Mouse (Mus musculus): ENCODE results near the gene Oaz2. TPM values are rescaled to one million over a fixed set of nuclear protein-coding genes. Genes with fewer than 3 reads are reported as not detected.
"Not testable (repeated sequence)": the region's sequence is repeated elsewhere in the genome, so short reads cannot be mapped to it uniquely, and the experiment has no call there.

Gene Oaz2
- polyA plus RNA-seq, 1 experiment: not detected

- Histone ChIP-seq H3K4me3 (ENCODE audit: insufficient read depth, low read depth, low read length) (peak overlapping the region; percentile 5), H3K4me1 (ENCODE audit: control insufficient read depth, insufficient read depth, low read length) (peaks cover 11% of the 10 kb centered on the region), H3K27ac (ENCODE audit: insufficient read depth, low read depth, low read length) (peak overlapping the region; percentile 16; the same call in 1 of the 2 replicates)
- no peak for TF ChIP-seq POLR2A (IDR thresholded peaks at IDR 0.05; ENCODE audit: insufficient read depth, low read depth, low read length)
- TF ChIP-seq CTCF (IDR thresholded peaks at IDR 0.05; ENCODE audit: insufficient read depth, low read depth, low read length): no peak
- 6% methylated on average over 5 of the region's 5 CpGs for WGBS
Measured at GRCm38 (mm10) chr9:65679181-65679761, 11.5 kb downstream of the Oaz2 start.

GRCm38 (mm10) chr9:65680938-65681633 is 13.3 kb downstream of the Oaz2 start:
- Histone ChIP-seq H3K4me3 (ENCODE audit: insufficient read depth, low read depth, low read length) (no peak overlapping the region), H3K27ac (ENCODE audit: insufficient read depth, low read depth, low read length) (no peak overlapping the region), H3K4me1 (ENCODE audit: control insufficient read depth, insufficient read depth, low read length) (peaks cover 15% of the 10 kb centered on the region)
- 64% methylated on average over 4 of the region's 4 CpGs for whole genome bisulfite sequencing
- TF ChIP-seq CTCF (IDR thresholded peaks at IDR 0.05; ENCODE audit: insufficient read depth, low read depth, low read length): no peak
- no peak for TF ChIP-seq POLR2A (IDR thresholded peaks at IDR 0.05; ENCODE audit: insufficient read depth, low read depth, low read length)

- H3K4me3 ChIP-seq (ENCODE audit: insufficient read depth, low read depth, low read length): no peak overlapping the region
- peaks cover 17% of the 10 kb centered on the region for H3K4me1 ChIP-seq (ENCODE audit: control insufficient read depth, insufficient read depth, low read length)
- WGBS: 45% methylated on average over 2 of the region's 2 CpGs
- TF ChIP-seq CTCF (IDR thresholded peaks at IDR 0.05; ENCODE audit: insufficient read depth, low read depth, low read length): no peak
- TF ChIP-seq POLR2A (IDR thresholded peaks at IDR 0.05; ENCODE audit: insufficient read depth, low read depth, low read length): no peak
- no peak overlapping the region for H3K27ac ChIP-seq (ENCODE audit: insufficient read depth, low read depth, low read length)
Measured at GRCm38 (mm10) chr9:65681634-65681940, 13.8 kb downstream of the Oaz2 start.

- TF ChIP-seq POLR2A (IDR thresholded peaks at IDR 0.05; ENCODE audit: insufficient read depth, low read depth, low read length) (no peak), CTCF (IDR thresholded peaks at IDR 0.05; ENCODE audit: insufficient read depth, low read depth, low read length) (no peak)
- WGBS: 92% methylated on average over 3 of the region's 3 CpGs
- H3K4me1 ChIP-seq (ENCODE audit: control insufficient read depth, insufficient read depth, low read length): peaks cover 17% of the 10 kb centered on the region
- no peak overlapping the region for H3K4me3 ChIP-seq (ENCODE audit: insufficient read depth, low read depth, low read length)
- no peak overlapping the region for H3K27ac ChIP-seq (ENCODE audit: insufficient read depth, low read depth, low read length)
Measured at GRCm38 (mm10) chr9:65682183-65682582, 14.4 kb downstream of the Oaz2 start.

GRCm38 (mm10) chr9:65682994-65683393 is 15.2 kb downstream of the Oaz2 start:
- peaks cover 20% of the 10 kb centered on the region for H3K4me1 ChIP-seq (ENCODE audit: control insufficient read depth, insufficient read depth, low read length)
- no peak for TF ChIP-seq POLR2A (IDR thresholded peaks at IDR 0.05; ENCODE audit: insufficient read depth, low read depth, low read length)
- no peak for TF ChIP-seq CTCF (IDR thresholded peaks at IDR 0.05; ENCODE audit: insufficient read depth, low read depth, low read length)
- H3K27ac ChIP-seq (ENCODE audit: insufficient read depth, low read depth, low read length): no peak overlapping the region
- H3K4me3 ChIP-seq (ENCODE audit: insufficient read depth, low read depth, low read length): no peak overlapping the region
- WGBS: 21% methylated on average over 1 of the region's 1 CpGs

- Histone ChIP-seq H3K4me1 (ENCODE audit: control insufficient read depth, insufficient read depth, low read length) (peaks cover 11% of the 10 kb centered on the region; the same call in 1 of the 2 replicates), H3K4me3 (ENCODE audit: insufficient read depth, low read depth, low read length) (no peak overlapping the region), H3K27ac (ENCODE audit: insufficient read depth, low read depth, low read length) (no peak overlapping the region)
- no peak for TF ChIP-seq POLR2A (IDR thresholded peaks at IDR 0.05; ENCODE audit: insufficient read depth, low read depth, low read length)
- TF ChIP-seq CTCF (IDR thresholded peaks at IDR 0.05; ENCODE audit: insufficient read depth, low read depth, low read length): no peak
- WGBS: 57% methylated on average over 2 of the region's 2 CpGs
Measured at GRCm38 (mm10) chr9:65684704-65685103, 16.9 kb downstream of the Oaz2 start.

- not testable (repeated sequence) for H3K4me3 ChIP-seq (ENCODE audit: insufficient read depth, low read depth, low read length); H3K27ac ChIP-seq (ENCODE audit: insufficient read depth, low read depth, low read length)
- WGBS: 40% methylated on average over 2 of the region's 2 CpGs
- H3K4me1 ChIP-seq (ENCODE audit: control insufficient read depth, insufficient read depth, low read length): peaks cover 18% of the 10 kb centered on the region
Measured at GRCm38 (mm10) chr9:65689869-65690268, 22.1 kb downstream of the Oaz2 start.

- no peak overlapping the region for H3K27ac ChIP-seq (ENCODE audit: insufficient read depth, low read depth, low read length)
- TF ChIP-seq CTCF (IDR thresholded peaks at IDR 0.05; ENCODE audit: insufficient read depth, low read depth, low read length) (no peak), POLR2A (IDR thresholded peaks at IDR 0.05; ENCODE audit: insufficient read depth, low read depth, low read length) (no peak)
- WGBS: 19% methylated on average over 3 of the region's 3 CpGs
- peaks cover 17% of the 10 kb centered on the region for H3K4me1 ChIP-seq (ENCODE audit: control insufficient read depth, insufficient read depth, low read length)
- H3K4me3 ChIP-seq (ENCODE audit: insufficient read depth, low read depth, low read length): no peak overlapping the region
Measured at GRCm38 (mm10) chr9:65692466-65692865, 24.7 kb downstream of the Oaz2 start.

- no peak overlapping the region for H3K4me3 ChIP-seq (ENCODE audit: insufficient read depth, low read depth, low read length)
- TF ChIP-seq CTCF (IDR thresholded peaks at IDR 0.05; ENCODE audit: insufficient read depth, low read depth, low read length) (no peak), POLR2A (IDR thresholded peaks at IDR 0.05; ENCODE audit: insufficient read depth, low read depth, low read length) (no peak)
- 32% methylated on average over 5 of the region's 5 CpGs for WGBS
- H3K27ac ChIP-seq (ENCODE audit: insufficient read depth, low read depth, low read length): no peak overlapping the region; the same call in 1 of the 2 replicates
- peaks cover 13% of the 10 kb centered on the region for H3K4me1 ChIP-seq (ENCODE audit: control insufficient read depth, insufficient read depth, low read length)
Measured at GRCm38 (mm10) chr9:65692959-65693603, 25.3 kb downstream of the Oaz2 start.
